Mouse (Mus musculus): ENCODE results near the gene Onecut1. TPM values are rescaled to one million over a fixed set of nuclear protein-coding genes. Genes with fewer than 3 reads are reported as not detected.

Onecut1 gene
- 1.8 and 2.3 TPM in 2 replicates for polyA plus RNA-seq (2015; fragmentation: Nextera tagmentation; extraction: Ambion mirVana)

DNA sequence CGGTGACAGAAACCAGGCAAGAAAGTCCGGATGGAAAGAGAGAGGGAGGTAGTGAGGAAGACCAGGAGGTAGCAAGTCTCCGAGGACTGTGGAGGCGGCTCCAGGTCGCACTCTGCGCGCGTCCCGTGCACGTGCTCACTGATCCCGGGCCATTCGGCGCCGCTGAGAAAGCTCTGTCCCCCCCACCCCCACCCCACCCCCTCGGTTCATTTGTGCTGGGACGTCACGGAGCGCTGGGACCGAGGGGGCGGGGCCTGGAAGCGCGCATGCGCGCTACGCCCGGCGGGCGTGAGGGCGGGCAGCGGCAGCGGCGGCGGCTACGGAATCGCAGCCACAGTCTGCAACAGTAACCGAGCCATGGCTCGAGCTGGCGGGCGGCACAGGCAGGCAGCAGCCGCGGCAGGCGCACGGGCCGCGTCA is at the start of gene Onecut1:
Onecut1 (plus strand) TSS at position 361 of the 420 bp plus-strand sequence.
- Histone ChIP-seq H3K9ac (peak within 1 kb of the TSS; percentile 49), H3K4me1 (replicated peaks) (peaks cover 28% of the 10 kb centered on the region), H3K27ac (no peak within 1 kb of the TSS), H3K4me2 (replicated peaks) (peak within 1 kb of the TSS; percentile 96), H3K4me3 (replicated peaks) (peak within 1 kb of the TSS; percentile 53), H3K9me3 (no peaks in the 10 kb centered on the region), H3K36me3 (no peaks in the 10 kb centered on the region), H3K27me3 (replicated peaks) (peaks cover 91% of the 10 kb centered on the region)
- under 1% methylated on average over 45 of the region's 45 CpGs for WGBS
- peak; percentile 77 for ATAC-seq

GRCm38 (mm10) chr9:74819736-74820511 is 41.8 kb upstream of the Onecut1 start:
- H3K36me3 ChIP-seq = no peaks in the 10 kb centered on the region
- H3K27ac ChIP-seq = no peak overlapping the region
- no peak overlapping the region for H3K9ac ChIP-seq
- H3K4me1 ChIP-seq (replicated peaks) = no peaks in the 10 kb centered on the region
- no peaks in the 10 kb centered on the region for H3K9me3 ChIP-seq
- H3K4me3 ChIP-seq (replicated peaks) = no peak overlapping the region
- no peak for ATAC-seq
- H3K4me2 ChIP-seq (replicated peaks) = no peak overlapping the region
- H3K27me3 ChIP-seq (replicated peaks) = no peaks in the 10 kb centered on the region
- 67% methylated on average over 19 of the region's 19 CpGs for WGBS

- Histone ChIP-seq H3K27me3 (replicated peaks) (no peaks in the 10 kb centered on the region), H3K27ac (no peak overlapping the region), H3K4me3 (replicated peaks) (no peak overlapping the region), H3K9ac (no peak overlapping the region), H3K4me1 (replicated peaks) (no peaks in the 10 kb centered on the region), H3K9me3 (no peaks in the 10 kb centered on the region), H3K36me3 (no peaks in the 10 kb centered on the region), H3K4me2 (replicated peaks) (no peak overlapping the region)
- ATAC-seq = no peak
- 77% methylated on average over 2 of the region's 2 CpGs for WGBS
Measured at GRCm38 (mm10) chr9:74825102-74825501, 36.6 kb upstream of the Onecut1 start.

GRCm38 (mm10) chr9:74829206-74829605 is 32.5 kb upstream of the Onecut1 start:
- no peak overlapping the region for H3K27ac ChIP-seq
- 60% methylated on average over 3 of the region's 3 CpGs for WGBS
- no peak for ATAC-seq
- H3K27me3 ChIP-seq (replicated peaks) = no peaks in the 10 kb centered on the region
- H3K4me2 ChIP-seq (replicated peaks) = no peak overlapping the region
- no peak overlapping the region for H3K9ac ChIP-seq
- H3K36me3 ChIP-seq = no peaks in the 10 kb centered on the region
- H3K4me1 ChIP-seq (replicated peaks) = no peaks in the 10 kb centered on the region
- H3K9me3 ChIP-seq = no peaks in the 10 kb centered on the region
- no peak overlapping the region for H3K4me3 ChIP-seq (replicated peaks)

DNA sequence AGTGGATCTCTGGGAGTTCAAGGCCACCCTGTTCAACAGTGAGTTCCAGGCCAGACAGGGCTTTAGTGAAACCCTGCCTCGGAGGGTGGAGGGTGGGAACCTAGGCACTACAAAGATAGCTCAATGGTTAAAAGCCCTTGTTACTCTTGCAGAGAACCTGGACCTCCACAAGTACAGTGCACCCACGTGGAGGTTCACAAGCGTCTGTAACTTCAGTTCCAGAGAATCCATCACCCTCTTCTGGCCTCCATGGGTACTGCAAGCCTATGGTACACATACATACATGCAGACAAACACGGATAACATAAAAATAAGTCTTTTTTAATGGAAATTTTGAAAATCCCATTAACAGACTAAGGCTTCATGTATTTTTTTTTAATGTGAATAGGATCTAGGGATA is 18.8 kb upstream of the Onecut1 start:
- WGBS = 85% methylated on average over 4 of the region's 4 CpGs

DNA sequence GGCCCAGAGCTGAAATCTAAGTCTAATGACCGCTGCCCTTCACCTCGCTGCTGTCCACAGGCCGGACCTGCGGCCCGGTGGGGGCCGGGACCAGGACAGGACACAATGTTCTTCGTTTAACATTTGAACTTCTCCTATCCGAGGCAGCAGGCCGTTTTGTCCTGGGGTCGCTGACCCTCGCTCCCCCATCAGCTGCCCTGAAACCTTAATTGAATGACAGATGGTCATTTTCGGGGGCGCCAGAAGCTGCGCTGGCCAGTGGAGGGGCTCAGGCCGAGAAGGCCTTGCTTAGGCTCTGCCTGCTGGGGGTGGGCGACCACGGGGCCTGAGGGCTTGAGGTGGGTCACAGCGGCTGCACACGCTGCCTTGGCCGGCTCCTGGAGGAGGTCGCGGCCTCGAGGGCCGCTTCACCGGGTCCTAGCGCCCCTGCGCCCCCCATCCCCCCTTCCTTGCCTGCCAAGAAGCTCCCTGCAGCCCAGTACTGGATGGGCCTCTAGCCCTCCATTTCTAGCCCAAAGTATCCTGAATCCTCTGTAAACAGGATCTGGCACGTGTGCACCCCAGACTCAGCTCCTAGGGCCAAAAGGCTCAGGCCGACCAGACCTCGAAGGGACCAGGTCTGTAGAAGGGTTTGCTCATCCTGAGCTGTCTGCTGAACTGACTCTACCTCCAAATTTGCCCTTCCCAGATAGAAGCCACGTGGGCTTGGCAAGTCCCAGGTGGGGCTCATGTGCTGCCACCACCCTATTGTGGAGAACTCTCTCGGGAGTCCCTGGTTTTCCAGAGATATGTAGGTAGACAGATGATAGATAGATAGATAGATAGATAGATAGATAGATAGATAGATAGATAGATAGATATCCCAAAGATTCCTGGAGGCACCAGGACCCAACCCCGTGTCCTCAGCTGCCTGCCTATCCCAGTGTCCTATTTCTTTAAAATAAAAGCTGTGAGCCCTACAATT is 14.6 kb upstream of the Onecut1 start:
- no peak overlapping the region for H3K9ac ChIP-seq
- no peaks in the 10 kb centered on the region for H3K9me3 ChIP-seq
- H3K4me2 ChIP-seq (replicated peaks) = no peak overlapping the region
- H3K27me3 ChIP-seq (replicated peaks) = peaks cover 58% of the 10 kb centered on the region
- WGBS = 7% methylated on average over 32 of the region's 33 CpGs
- peaks cover 10% of the 10 kb centered on the region for H3K4me1 ChIP-seq (replicated peaks)
- H3K27ac ChIP-seq = no peak overlapping the region
- H3K4me3 ChIP-seq (replicated peaks) = no peak overlapping the region
- ATAC-seq = no peak
- H3K36me3 ChIP-seq = no peaks in the 10 kb centered on the region

More for the DNA sequence above, 18.8 kb upstream of the Onecut1 start:
- H3K9ac ChIP-seq = no peak overlapping the region
- H3K36me3 ChIP-seq = no peaks in the 10 kb centered on the region
- no peak overlapping the region for H3K4me3 ChIP-seq (replicated peaks)
- H3K27ac ChIP-seq = no peak overlapping the region
- ATAC-seq = no peak
- no peak overlapping the region for H3K4me2 ChIP-seq (replicated peaks)
- no peaks in the 10 kb centered on the region for H3K9me3 ChIP-seq
- H3K4me1 ChIP-seq (replicated peaks) = no peaks in the 10 kb centered on the region
- peaks cover 18% of the 10 kb centered on the region for H3K27me3 ChIP-seq (replicated peaks)

GRCm38 (mm10) chr9:74848411-74849194 is 13.1 kb upstream of the Onecut1 start:
- Histone ChIP-seq H3K9ac (no peak overlapping the region; the same call in 1 of the 2 replicates), H3K4me2 (replicated peaks) (peak overlapping the region; percentile 79), H3K27ac (no peak overlapping the region), H3K4me1 (replicated peaks) (peaks cover 10% of the 10 kb centered on the region), H3K9me3 (no peaks in the 10 kb centered on the region), H3K27me3 (replicated peaks) (peaks cover 72% of the 10 kb centered on the region), H3K4me3 (replicated peaks) (peak overlapping the region; percentile 37), H3K36me3 (no peaks in the 10 kb centered on the region)
- WGBS = under 1% methylated on average over 46 of the region's 46 CpGs
- peak; percentile 39; the same call in 1 of the 2 replicates for ATAC-seq

- no peak overlapping the region; the same call in 1 of the 2 replicates for H3K9ac ChIP-seq
Measured at GRCm38 (mm10) chr9:74849195-74849978, 12.3 kb upstream of the Onecut1 start.

GRCm38 (mm10) chr9:74849979-74850780 is 11.5 kb upstream of the Onecut1 start:
- H3K9me3 ChIP-seq = no peaks in the 10 kb centered on the region
- H3K4me1 ChIP-seq (replicated peaks) = peaks cover 10% of the 10 kb centered on the region
- H3K9ac ChIP-seq = no peak overlapping the region
- H3K27ac ChIP-seq = no peak overlapping the region
- no peaks in the 10 kb centered on the region for H3K36me3 ChIP-seq
- H3K4me3 ChIP-seq (replicated peaks) = no peak overlapping the region
- peak overlapping the region; percentile 79; the same call in 1 of the 2 replicates for H3K4me2 ChIP-seq (replicated peaks)
- peaks cover 82% of the 10 kb centered on the region for H3K27me3 ChIP-seq (replicated peaks)
- WGBS = 25% methylated on average over 12 of the region's 12 CpGs
- ATAC-seq = no peak

More at GRCm38 (mm10) chr9:74849195-74849978, 12.3 kb upstream of the Onecut1 start:
- peaks cover 79% of the 10 kb centered on the region for H3K27me3 ChIP-seq (replicated peaks)
- 2% methylated on average over 63 of the region's 63 CpGs for WGBS
- H3K36me3 ChIP-seq = no peaks in the 10 kb centered on the region
- no peaks in the 10 kb centered on the region for H3K9me3 ChIP-seq
- peak overlapping the region; percentile 79 for H3K4me2 ChIP-seq (replicated peaks)
- H3K4me3 ChIP-seq (replicated peaks) = peak overlapping the region; percentile 37
- peaks cover 10% of the 10 kb centered on the region for H3K4me1 ChIP-seq (replicated peaks)
- H3K27ac ChIP-seq = no peak overlapping the region
- peak; percentile 42; the same call in 1 of the 2 replicates for ATAC-seq

GRCm38 (mm10) chr9:74850781-74851145 is 11.0 kb upstream of the Onecut1 start:
- H3K27ac ChIP-seq = no peak overlapping the region
- no peaks in the 10 kb centered on the region for H3K9me3 ChIP-seq
- no peak overlapping the region for H3K4me2 ChIP-seq (replicated peaks)
- H3K27me3 ChIP-seq (replicated peaks) = peaks cover 85% of the 10 kb centered on the region
- no peak overlapping the region for H3K9ac ChIP-seq
- no peak overlapping the region for H3K4me3 ChIP-seq (replicated peaks)
- no peaks in the 10 kb centered on the region for H3K36me3 ChIP-seq
- peaks cover 10% of the 10 kb centered on the region for H3K4me1 ChIP-seq (replicated peaks)
- ATAC-seq = no peak
- 22% methylated on average over 5 of the region's 5 CpGs for WGBS

Data from intestine, embryonic 15.5 days (tissue).